Mouse (Mus musculus): ENCODE data around the gene Stk24. TPM values are rescaled to one million over a fixed set of nuclear protein-coding genes. Genes with fewer than 3 reads are reported as not detected.

Stk24 gene
- polyA plus RNA-seq, 1 experiment from 2014 or later, result 39.2 TPM

GRCm38 (mm10) chr14:121406943-121407342 lies 27.1 kb upstream of the Stk24 start:
- H3K4me1 ChIP-seq (replicated peaks; ENCODE audit: control insufficient read depth, insufficient read depth, low read length), result no peaks in the 10 kb centered on the region
- no peaks in the 10 kb centered on the region for H3K36me3 ChIP-seq (ENCODE audit: control insufficient read depth, insufficient read depth)
- H3K27ac ChIP-seq (ENCODE audit: low read depth, low read length), result no peak overlapping the region
- H3K4me3 ChIP-seq (ENCODE audit: low read depth, low read length), result no peak overlapping the region
- 91% methylated on average over 7 of the region's 7 CpGs for WGBS
- no peaks in the 10 kb centered on the region for H3K27me3 ChIP-seq (replicated peaks; ENCODE audit: control insufficient read depth, insufficient read depth, low read length)
- TF ChIP-seq CTCF (IDR thresholded peaks at IDR 0.05; ENCODE audit: low read depth), result no peak
- no peak overlapping the region for H3K9ac ChIP-seq (ENCODE audit: low read depth, low read length)
- no peaks in the 10 kb centered on the region for H3K9me3 ChIP-seq (ENCODE audit: control insufficient read depth)
- H3K4me2 ChIP-seq (replicated peaks; ENCODE audit: low read depth), result no peak overlapping the region
- no peak for ATAC-seq

DNA sequence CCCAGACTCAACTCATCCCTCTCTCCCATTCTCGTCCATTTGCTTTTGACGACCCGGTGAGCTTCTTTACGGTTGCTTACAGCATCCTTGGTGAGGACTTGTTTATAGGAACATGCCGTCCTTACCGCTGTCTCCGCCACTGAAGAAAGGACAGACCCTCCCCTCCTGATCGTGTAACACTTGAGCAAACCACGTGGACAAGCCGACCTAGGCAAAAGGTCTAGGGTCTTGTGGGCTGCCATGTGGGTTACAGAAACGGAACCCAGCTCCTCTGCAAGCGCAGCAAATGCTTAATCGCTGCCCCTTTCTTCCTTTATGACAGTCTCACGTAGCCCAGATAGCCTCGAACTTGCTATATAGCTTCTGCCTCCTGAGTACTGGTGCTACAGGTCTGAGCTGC lies 25.7 kb upstream of the Stk24 start:
- Histone ChIP-seq H3K4me3 (ENCODE audit: low read depth, low read length) (no peak overlapping the region), H3K27me3 (replicated peaks; ENCODE audit: control insufficient read depth, insufficient read depth, low read length) (no peaks in the 10 kb centered on the region)
- 57% methylated on average over 15 of the region's 15 CpGs for WGBS

DNA sequence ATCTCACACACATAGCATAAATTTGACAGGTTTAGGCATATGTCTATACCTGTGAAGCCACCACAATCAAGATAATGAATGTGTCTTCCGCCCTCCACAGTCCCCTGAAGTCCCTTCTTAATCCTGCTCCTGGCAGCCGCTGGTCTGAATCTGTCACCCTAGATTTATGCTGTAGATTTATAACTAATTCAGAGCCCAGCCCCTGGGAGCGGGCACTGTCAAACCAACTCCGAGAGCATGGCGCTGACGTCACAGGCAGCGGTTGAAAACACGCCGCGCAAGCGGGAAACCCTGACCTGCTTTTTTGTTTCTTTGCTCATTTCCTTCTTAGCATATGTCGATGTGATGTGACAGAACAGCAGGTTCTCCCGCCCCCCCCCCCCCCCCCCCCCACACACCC lies 25.3 kb upstream of the Stk24 start:
- WGBS, result 54% methylated on average over 13 of the region's 13 CpGs
- Histone ChIP-seq H3K9ac (ENCODE audit: low read depth, low read length) (no peak overlapping the region), H3K4me1 (replicated peaks; ENCODE audit: control insufficient read depth, insufficient read depth, low read length) (no peaks in the 10 kb centered on the region), H3K27ac (ENCODE audit: low read depth, low read length) (no peak overlapping the region), H3K4me2 (replicated peaks; ENCODE audit: low read depth) (peak overlapping the region; percentile 33; the same call in 1 of the 2 replicates), H3K27me3 (replicated peaks; ENCODE audit: control insufficient read depth, insufficient read depth, low read length) (no peaks in the 10 kb centered on the region), H3K4me3 (ENCODE audit: low read depth, low read length) (no peak overlapping the region), H3K36me3 (ENCODE audit: control insufficient read depth, insufficient read depth) (no peaks in the 10 kb centered on the region), H3K9me3 (ENCODE audit: control insufficient read depth) (no peaks in the 10 kb centered on the region)
- TF ChIP-seq CTCF (IDR thresholded peaks at IDR 0.05; ENCODE audit: low read depth), result no peak
- ATAC-seq, result no peak

More for the DNA sequence above, 25.7 kb upstream of the Stk24 start:
- peak overlapping the region; percentile 33; the same call in 1 of the 2 replicates for H3K4me2 ChIP-seq (replicated peaks; ENCODE audit: low read depth)
- H3K9me3 ChIP-seq (ENCODE audit: control insufficient read depth), result no peaks in the 10 kb centered on the region
- no peak overlapping the region for H3K27ac ChIP-seq (ENCODE audit: low read depth, low read length)
- H3K36me3 ChIP-seq (ENCODE audit: control insufficient read depth, insufficient read depth), result no peaks in the 10 kb centered on the region
- H3K4me1 ChIP-seq (replicated peaks; ENCODE audit: control insufficient read depth, insufficient read depth, low read length), result no peaks in the 10 kb centered on the region
- no peak for TF ChIP-seq CTCF (IDR thresholded peaks at IDR 0.05; ENCODE audit: low read depth)
- no peak overlapping the region for H3K9ac ChIP-seq (ENCODE audit: low read depth, low read length)
- no peak for ATAC-seq

GRCm38 (mm10) chr14:121399676-121400075 lies 19.9 kb upstream of the Stk24 start:
- Histone ChIP-seq H3K4me1 (replicated peaks; ENCODE audit: control insufficient read depth, insufficient read depth, low read length) (no peaks in the 10 kb centered on the region), H3K4me2 (replicated peaks; ENCODE audit: low read depth) (no peak overlapping the region), H3K9ac (ENCODE audit: low read depth, low read length) (no peak overlapping the region), H3K4me3 (ENCODE audit: low read depth, low read length) (no peak overlapping the region), H3K9me3 (ENCODE audit: control insufficient read depth) (no peaks in the 10 kb centered on the region), H3K27ac (ENCODE audit: low read depth, low read length) (no peak overlapping the region), H3K36me3 (ENCODE audit: control insufficient read depth, insufficient read depth) (no peaks in the 10 kb centered on the region), H3K27me3 (replicated peaks; ENCODE audit: control insufficient read depth, insufficient read depth, low read length) (no peaks in the 10 kb centered on the region)
- 83% methylated on average over 6 of the region's 6 CpGs for WGBS
- TF ChIP-seq CTCF (IDR thresholded peaks at IDR 0.05; ENCODE audit: low read depth), result no peak
- no peak for ATAC-seq

DNA sequence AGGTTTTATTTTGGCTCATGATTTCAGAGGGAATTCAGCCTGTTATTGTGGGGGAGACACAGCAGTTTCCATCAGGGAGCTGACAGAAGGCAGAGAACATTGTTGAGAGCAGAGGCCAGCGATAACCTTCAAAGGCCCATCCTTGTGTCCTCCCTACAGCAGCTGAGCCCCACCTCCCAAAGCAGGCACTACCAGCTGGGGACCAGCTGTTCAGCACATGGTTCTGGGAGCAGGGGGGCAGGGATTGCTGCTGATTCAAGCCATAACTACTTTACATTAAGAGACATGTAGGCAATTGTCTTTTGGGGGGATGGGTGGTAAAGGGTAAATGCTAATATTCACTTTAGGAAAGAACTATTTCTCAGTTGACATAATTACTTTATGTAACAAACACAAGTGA lies 17.7 kb upstream of the Stk24 start:
- TF ChIP-seq CTCF (IDR thresholded peaks at IDR 0.05; ENCODE audit: low read depth), result no peak
- Histone ChIP-seq H3K36me3 (ENCODE audit: control insufficient read depth, insufficient read depth) (no peaks in the 10 kb centered on the region), H3K9ac (ENCODE audit: low read depth, low read length) (no peak overlapping the region), H3K4me3 (ENCODE audit: low read depth, low read length) (no peak overlapping the region), H3K9me3 (ENCODE audit: control insufficient read depth) (no peaks in the 10 kb centered on the region), H3K27me3 (replicated peaks; ENCODE audit: control insufficient read depth, insufficient read depth, low read length) (no peaks in the 10 kb centered on the region), H3K4me1 (replicated peaks; ENCODE audit: control insufficient read depth, insufficient read depth, low read length) (no peaks in the 10 kb centered on the region), H3K4me2 (replicated peaks; ENCODE audit: low read depth) (no peak overlapping the region), H3K27ac (ENCODE audit: low read depth, low read length) (no peak overlapping the region)
- WGBS, result 65% methylated on average over 1 of the region's 1 CpGs
- ATAC-seq, result no peak

GRCm38 (mm10) chr14:121395125-121395524 lies 15.3 kb upstream of the Stk24 start:
- TF ChIP-seq CTCF (IDR thresholded peaks at IDR 0.05; ENCODE audit: low read depth), result no peak
- H3K4me2 ChIP-seq (replicated peaks; ENCODE audit: low read depth), result no peak overlapping the region
- no peak overlapping the region for H3K9ac ChIP-seq (ENCODE audit: low read depth, low read length)
- no peaks in the 10 kb centered on the region for H3K36me3 ChIP-seq (ENCODE audit: control insufficient read depth, insufficient read depth)
- ATAC-seq, result no peak
- H3K4me3 ChIP-seq (ENCODE audit: low read depth, low read length), result no peak overlapping the region
- no peak overlapping the region for H3K27ac ChIP-seq (ENCODE audit: low read depth, low read length)
- H3K27me3 ChIP-seq (replicated peaks; ENCODE audit: control insufficient read depth, insufficient read depth, low read length), result no peaks in the 10 kb centered on the region
- H3K4me1 ChIP-seq (replicated peaks; ENCODE audit: control insufficient read depth, insufficient read depth, low read length), result no peaks in the 10 kb centered on the region
- 88% methylated on average over 4 of the region's 4 CpGs for WGBS
- no peaks in the 10 kb centered on the region for H3K9me3 ChIP-seq (ENCODE audit: control insufficient read depth)

DNA sequence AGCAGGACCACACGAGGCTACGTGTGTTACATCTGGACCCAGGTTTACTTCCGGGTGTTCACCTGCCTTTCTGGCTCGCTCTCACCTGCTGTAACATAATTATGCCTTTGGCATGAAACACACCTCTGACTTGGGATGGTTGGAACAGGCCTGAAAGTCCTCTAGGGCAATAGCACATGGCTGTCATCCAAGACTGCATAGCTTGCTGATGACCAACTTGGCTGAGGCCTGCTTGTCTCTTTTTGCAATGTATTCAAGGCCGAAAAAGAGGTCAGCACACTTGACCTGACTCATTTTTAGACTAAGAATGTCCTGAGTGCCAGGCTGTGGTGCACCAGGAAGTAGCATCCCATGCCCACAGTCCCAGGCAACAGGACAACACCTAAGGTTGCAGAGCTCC lies 12.1 kb upstream of the Stk24 start:
- TF ChIP-seq CTCF (IDR thresholded peaks at IDR 0.05; ENCODE audit: low read depth), result no peak
- ATAC-seq, result no peak
- Histone ChIP-seq H3K4me2 (replicated peaks; ENCODE audit: low read depth) (no peak overlapping the region), H3K36me3 (ENCODE audit: control insufficient read depth, insufficient read depth) (no peaks in the 10 kb centered on the region), H3K4me3 (ENCODE audit: low read depth, low read length) (no peak overlapping the region), H3K9me3 (ENCODE audit: control insufficient read depth) (no peaks in the 10 kb centered on the region), H3K4me1 (replicated peaks; ENCODE audit: control insufficient read depth, insufficient read depth, low read length) (no peaks in the 10 kb centered on the region), H3K27me3 (replicated peaks; ENCODE audit: control insufficient read depth, insufficient read depth, low read length) (no peaks in the 10 kb centered on the region), H3K9ac (ENCODE audit: low read depth, low read length) (no peak overlapping the region), H3K27ac (ENCODE audit: low read depth, low read length) (no peak overlapping the region)
- 75% methylated on average over 5 of the region's 5 CpGs for WGBS

Data from intestine, postnatal 0 days (tissue).